Mouse (Mus musculus) G1E (cell line): ENCODE measurements around the gene Chmp4b.

Source experiments
- CTCF ChIP-seq: IDR thresholded peaks from 2 replicates; pipeline ENCODE4 v1.5.1; 2012; ENCODE audit warnings: low read depth, low read length, inconsistent platforms, mixed read lengths
- GATA2 ChIP-seq: IDR thresholded peaks from 2 replicates; pipeline ENCODE4 v1.6.1; 2012; ENCODE audit warnings: low read depth, low read length, inconsistent platforms, borderline replicate concordance

DNA sequence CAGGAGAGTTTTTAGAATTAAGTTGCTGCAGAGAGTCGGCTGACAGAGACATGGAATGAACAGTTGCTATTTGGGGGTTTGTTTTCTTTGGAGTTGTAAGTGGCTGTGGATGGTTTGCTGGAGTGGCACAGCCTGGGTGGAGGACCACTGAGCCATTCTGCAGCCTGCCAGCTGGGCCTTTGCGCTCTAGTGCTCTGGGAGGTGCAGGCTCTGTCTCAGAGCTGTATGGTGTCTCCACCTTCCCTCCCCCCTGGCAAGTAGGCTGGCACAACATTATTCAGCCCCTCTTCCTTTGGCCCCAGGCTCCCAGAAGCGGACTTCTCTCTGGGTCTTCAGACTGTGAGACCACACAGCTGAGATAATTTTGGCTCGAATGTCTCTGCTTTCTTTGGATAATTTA lies 22.5 kb downstream of the Chmp4b start:
- TF ChIP-seq CTCF (no peak), GATA2 (no peak)
